Mouse (Mus musculus) lung, adult 2 months (tissue): ENCODE measurements around the gene Thoc5.

ENCODE experiments used
- CTCF ChIP-seq: fragments of 200-500 bp; IDR thresholded peaks from 2 replicates; pipeline ENCODE4 v1.5.1; 2011; ENCODE audit warnings: mild to moderate bottlenecking, low read length, control low read depth; ENCODE audit not compliant: insufficient read depth
- POLR2A ChIP-seq: fragments of 200-500 bp; IDR thresholded peaks from 2 replicates; pipeline ENCODE4 v1.6.1; 2011; ENCODE audit warnings: low read depth, mild to moderate bottlenecking, control low read depth, low read length, borderline replicate concordance; ENCODE audit errors: extremely low read depth

- TF ChIP-seq POLR2A (no peak), CTCF (no peak)
Observed at GRCm38 (mm10) chr11:4874551-4874950, 20.6 kb upstream of the Thoc5 start.
